Mouse (Mus musculus): ENCODE measurements around the gene Cdkal1. TPM values are rescaled to one million over a fixed set of nuclear protein-coding genes. Genes with fewer than 3 reads are reported as not detected.

Cdkal1 gene
- total RNA-seq, 2 experiments from 2014 or later = 27.0 to 48.2 TPM

DNA sequence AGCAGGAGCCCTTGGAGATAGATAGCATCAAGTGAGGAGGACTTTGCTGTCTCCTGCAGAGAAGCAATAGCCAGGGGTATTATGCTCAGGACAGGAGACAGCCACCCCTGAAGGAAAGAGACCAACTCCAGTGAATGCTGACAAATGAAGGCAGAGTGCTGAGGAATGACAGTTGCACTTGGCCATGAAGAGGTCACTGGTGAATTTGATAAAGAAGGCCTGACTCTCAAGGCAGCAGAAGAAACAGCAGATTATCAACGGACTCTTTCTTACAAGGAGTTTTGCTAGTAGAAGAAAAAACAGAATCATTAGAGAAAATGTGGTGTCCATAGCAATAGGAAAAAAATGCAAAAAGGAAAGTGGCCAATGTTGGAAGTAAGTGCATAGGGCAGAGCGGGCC is 37.2 kb downstream of the Cdkal1 start:
- ATAC-seq (replicated peaks; ENCODE audit: poor library complexity) = peak; percentile 70

DNA sequence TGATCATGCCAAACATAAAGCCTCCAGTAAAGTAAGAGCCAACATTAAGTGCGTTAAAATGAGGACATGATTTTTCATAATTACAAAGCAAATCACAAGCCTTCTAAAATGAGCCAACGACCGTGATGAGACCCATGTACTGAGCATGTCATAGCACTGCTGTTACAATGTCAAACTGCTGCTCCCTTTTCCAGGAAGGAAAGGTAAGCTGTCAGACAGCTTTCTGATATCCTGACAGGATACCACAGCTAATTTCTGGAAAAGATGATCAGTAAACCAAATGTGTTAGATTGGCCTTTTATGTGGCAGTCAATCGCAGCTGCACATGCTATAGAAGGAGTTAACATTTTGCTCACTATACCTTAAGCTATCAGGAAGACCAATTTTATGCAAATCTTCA is 44.7 kb downstream of the Cdkal1 start:
- no peak for ATAC-seq (replicated peaks; ENCODE audit: poor library complexity)

DNA sequence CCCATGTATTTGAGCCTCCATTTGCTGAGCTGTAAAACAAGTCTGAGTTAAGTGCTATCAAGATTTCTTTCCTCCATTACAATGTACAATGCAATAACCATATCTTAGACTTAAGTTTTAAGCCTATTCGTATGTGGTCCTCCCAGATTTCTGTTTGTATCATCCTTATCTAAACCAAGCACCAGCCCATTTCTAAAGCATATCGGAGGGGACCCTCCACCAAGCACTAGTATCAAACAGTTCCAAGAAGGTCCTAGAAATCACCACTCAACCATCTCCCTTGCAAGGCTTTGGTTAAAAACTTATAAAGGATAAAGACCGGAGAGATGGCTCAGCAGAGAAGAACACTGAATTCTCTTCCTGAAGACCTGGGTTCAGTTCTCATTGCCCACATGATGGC is 47.1 kb downstream of the Cdkal1 start:
- peak; percentile 48 for ATAC-seq (replicated peaks; ENCODE audit: poor library complexity)

DNA sequence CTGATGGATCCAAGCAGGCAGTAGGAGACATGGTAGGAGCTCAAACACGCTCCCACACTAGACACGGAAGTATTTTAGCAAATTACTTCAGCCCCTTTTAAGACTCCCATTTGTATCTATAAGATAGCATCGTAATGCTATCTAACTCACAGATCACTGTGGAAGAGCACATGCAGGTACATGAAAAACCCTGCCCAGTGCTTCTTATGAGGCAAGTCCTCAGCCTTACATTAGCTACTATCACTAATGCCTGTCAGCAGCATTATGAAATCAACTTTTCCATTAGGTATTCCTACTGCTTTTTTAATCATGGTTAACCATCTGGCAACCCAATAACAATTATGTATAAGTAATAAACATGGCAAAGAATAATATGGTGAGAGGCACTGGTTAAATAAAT is 47.5 kb downstream of the Cdkal1 start:
- no peak for ATAC-seq (replicated peaks; ENCODE audit: poor library complexity)

DNA sequence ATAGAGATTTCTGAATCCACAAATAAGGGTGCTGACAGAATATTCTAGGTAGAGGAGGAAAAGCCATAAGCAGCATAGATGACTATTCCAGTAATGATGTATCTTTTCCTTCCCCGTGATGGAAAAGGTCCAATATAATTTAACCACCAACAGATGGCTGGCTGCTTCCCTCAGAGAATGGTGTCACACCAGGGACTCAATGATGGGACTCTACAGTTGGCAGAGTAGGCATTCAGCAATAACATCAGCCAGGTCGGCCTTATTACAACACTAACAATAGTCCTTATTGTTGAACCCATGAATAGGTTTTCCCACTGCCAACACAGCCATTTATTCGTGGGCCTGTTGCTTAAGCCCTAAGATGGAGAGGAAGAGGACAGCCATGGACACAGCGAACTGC is 48.6 kb downstream of the Cdkal1 start:
- no peak for ATAC-seq (replicated peaks; ENCODE audit: poor library complexity)

DNA sequence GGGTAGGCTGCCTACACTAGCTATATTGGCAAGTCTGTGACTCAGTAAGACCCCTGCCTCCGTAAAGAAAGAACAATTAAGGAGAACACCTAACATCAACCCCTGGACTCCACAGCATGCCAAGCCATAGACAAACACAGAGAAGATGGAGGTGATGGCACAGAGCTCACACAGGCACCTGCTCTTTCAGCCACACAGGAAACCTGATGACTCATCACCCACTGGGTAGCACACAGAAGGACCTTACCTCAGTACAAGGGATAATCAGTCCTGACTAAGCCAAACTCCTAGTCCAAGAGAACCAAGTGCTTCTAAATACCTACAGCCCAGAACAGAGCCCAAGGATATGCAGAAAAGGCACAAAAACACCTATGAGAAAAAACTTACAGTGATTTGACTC is 50.2 kb downstream of the Cdkal1 start:
- no peak for ATAC-seq (replicated peaks; ENCODE audit: poor library complexity)

DNA sequence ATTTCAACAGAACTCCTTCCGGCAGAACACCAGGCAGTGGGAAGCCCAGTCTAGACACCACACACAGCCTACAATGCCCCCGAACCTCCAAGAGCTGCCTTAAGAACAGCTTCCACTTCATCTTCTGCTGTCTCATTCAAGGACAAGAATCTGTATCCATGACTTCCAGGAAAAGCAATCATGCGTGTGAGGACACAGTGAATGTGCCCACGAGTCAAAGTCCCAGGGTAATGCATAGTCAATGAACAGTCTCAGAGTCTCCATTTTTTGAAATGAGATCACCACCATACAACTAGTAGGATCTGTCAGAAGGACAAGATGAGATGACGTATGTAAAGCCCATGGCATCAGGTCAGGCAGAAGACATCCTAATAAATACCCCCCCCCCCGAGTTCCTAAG is 51.4 kb downstream of the Cdkal1 start:
- ATAC-seq (replicated peaks; ENCODE audit: poor library complexity) = no peak

DNA sequence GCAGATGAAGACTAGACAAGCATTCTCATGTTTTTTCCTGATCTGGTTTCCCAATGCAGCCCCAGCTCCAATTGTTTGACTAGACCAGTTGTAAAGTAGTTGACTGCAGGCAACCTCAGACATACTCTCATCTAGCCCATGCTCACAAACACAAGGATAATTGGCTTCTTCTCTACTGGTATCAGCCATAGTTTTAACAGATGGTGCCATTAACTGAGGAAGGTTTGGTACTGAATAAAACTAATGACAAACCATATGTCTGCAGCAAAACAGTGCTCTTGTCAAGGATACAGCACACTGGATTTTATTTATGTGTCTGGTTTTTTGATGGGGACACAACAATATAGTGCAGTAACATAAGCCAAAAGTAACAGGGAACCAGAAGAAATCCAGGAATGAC is 52.8 kb downstream of the Cdkal1 start:
- ATAC-seq (replicated peaks; ENCODE audit: poor library complexity) = no peak

DNA sequence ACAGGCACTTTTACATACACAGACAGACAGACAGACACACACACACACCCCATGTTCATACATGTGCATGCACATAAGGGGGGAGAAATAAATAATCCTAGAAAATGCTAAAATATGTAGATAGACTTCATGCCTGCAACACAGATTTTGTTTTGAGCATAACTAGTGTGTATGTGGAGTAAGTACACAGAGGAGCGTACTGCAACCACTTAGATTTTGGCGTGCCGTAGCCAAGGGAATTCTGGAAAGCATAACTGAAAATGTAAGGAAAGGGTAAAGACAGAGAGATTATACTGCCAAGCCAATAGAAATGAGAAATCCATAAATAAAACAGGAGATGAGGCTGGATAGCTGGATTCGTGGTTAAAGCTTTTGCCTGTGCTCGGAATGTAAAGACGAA is 55.4 kb downstream of the Cdkal1 start:
- ATAC-seq (replicated peaks; ENCODE audit: poor library complexity) = no peak

DNA sequence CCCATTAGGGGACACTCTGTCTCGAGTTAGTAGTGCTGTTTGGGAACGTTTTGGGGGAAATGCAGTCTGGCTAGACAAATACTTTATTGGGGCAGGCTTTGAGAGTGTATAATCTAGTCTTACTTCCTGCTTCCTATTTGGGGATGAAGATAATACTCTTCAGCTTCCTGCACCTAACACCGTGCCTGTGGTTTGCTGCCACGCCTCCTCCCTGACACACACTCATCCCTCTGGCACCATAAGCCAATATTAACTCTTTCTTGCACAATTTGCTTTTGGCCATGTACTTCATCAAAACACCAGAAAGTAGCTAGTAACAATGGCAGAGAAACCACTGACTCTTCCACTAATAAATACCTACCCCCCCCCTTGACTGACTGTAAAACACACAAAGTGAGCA is 63.4 kb downstream of the Cdkal1 start:
- ATAC-seq (replicated peaks; ENCODE audit: poor library complexity) = peak; percentile 88

DNA sequence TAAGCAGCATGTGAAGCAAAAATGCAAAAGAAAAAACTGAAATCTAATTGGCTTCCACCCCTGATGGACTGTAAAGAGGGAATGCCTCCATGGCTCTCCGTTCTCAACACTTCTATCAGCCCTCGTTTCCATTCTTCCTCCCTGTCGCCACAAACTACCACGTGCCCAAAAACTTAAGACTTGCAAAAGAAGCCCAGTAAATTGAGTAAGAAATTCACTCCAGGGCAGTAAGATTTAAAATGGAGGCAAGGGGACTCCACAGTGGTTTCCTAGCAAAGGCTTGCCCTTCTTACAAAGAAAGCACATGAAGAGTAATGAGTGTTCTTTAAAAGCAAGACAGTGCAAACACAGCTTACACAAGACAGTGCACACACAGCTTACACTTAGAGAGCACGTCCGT is 64.0 kb downstream of the Cdkal1 start:
- peak; percentile 59 for ATAC-seq (replicated peaks; ENCODE audit: poor library complexity)

DNA sequence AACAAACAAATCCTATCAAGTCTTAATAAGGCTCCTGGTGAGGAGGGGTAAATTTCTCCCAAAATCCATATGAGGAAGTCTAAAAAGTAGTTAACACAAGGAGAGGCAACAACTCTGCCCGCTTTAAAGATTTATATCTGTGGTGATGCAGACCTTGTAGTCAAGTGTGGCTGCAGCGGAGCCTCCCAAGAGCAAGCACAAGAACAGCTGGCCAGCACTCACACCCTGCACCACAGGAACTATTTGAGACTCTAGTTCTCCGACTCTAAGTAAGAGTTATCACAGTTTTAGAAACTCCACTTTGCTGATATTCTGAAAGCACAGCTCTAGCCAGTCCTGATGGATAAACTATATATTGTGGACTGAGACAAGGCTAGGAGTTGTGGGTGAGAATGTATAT is 68.5 kb downstream of the Cdkal1 start:
- ATAC-seq (replicated peaks; ENCODE audit: poor library complexity) = no peak; the same call in 1 of the 2 replicates

DNA sequence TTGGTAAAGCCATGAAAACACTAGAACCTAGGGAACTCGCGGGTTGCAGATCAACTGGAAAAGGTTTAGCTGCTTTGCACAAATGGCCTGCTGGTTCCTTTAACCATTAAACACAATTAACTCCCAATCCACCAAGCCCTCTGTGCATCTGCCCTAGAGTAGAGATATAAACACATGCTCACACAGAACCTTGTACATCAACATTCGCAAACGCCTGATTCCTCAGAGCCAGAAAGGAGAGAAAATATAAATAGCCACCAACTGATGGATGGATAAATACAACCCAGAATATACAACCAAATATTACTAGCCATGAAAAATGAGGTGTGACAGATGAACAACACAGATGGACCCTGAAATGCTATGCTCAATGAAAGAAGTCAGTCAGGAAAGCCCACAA is 70.6 kb downstream of the Cdkal1 start:
- no peak for ATAC-seq (replicated peaks; ENCODE audit: poor library complexity)

DNA sequence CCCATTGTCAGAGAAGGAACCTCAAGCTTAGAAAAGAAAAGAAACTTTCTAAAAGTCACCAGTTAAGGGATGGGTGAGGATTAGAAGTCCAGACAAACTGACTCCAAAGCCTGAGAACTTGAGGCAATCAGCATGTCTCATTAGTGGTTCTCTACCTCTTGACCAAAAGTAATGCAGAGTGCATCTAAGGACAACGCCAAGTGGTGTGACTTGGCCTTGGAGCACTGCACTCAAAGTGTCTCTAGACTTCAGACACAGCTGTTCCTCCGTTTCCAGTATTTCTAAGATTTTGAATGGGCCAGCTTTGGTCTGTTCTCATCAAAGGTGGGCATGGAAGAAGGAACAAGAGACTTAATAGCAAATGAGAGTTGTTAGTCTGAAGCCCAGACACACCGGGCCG is 74.1 kb downstream of the Cdkal1 start:
- no peak for ATAC-seq (replicated peaks; ENCODE audit: poor library complexity)

DNA sequence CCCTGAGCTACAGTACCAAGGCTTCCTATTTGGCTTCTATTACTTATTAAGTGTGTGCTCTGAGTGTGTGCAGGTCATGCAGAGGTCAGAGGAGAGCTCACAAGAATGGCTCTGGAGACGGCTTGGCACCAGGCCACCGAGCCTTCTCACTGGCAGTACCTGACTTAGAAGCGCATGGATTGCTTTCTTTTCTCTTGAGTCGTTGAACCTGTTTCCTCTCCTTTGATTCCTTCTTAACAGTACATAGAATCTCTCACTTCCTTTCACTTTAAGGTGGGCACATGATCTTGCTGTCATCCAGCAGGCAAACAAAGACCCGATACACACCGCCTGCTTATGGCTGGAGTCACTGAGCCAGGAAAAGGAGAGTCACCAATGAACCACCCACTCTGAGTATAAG is 74.8 kb downstream of the Cdkal1 start:
- ATAC-seq (replicated peaks; ENCODE audit: poor library complexity) = no peak

DNA sequence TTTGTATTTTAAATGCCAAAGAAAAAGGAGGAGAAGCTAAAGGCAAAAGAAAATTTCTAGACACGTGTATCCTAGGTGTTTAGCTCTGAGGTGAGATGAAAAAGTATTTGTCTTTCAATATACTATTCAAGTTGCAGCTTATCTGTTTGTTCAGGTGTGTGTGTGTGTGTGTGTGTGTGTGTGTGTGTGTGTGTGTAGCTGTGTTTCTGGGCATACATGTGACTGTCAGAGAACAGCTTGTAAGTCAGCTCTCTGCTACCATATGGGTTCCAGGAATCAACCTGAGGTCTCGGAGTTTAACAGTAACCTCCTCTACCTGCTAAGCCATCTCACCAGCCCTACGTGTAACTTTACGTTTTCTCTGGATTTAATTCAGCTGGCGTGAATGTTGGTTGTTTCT is 76.0 kb downstream of the Cdkal1 start:
- no peak for ATAC-seq (replicated peaks; ENCODE audit: poor library complexity)

DNA sequence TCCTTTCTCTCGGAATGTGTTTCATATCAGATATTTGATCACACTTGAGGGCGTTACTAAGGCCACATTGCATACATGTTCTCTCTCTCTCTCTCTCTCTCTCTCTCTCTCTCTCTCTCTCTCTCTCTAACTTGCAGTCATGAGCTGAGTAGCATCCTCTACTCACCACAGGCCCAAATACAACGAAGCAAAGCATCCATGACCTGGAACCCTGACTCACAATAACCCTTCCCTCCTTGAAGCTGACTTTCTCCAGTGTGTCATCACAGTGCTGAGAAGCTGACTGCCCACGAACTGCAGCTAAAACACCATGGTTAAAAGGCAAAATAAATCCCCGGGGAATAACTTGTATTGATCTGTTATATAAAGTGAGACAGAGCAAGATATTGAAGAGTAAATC is 76.4 kb downstream of the Cdkal1 start:
- no peak for ATAC-seq (replicated peaks; ENCODE audit: poor library complexity)

DNA sequence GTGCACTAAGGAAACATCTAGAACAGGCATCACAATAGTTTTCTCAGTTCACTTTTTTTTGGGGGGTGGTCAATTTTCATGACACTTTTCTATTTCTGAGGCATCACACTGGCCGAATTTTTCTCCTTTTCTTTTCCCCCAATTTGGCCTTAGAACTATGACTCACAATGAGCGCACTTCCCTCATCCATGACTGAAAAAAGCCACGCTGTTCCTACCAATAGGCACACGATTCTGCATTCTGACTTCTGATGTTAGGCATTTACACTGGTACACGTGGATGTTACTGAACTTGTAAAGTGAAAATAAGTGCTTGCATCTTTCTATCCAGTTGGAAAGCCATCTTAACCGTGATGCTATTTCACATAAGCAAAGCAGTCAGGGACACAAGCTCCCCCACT is 77.3 kb downstream of the Cdkal1 start:
- ATAC-seq (replicated peaks; ENCODE audit: poor library complexity) = no peak

DNA sequence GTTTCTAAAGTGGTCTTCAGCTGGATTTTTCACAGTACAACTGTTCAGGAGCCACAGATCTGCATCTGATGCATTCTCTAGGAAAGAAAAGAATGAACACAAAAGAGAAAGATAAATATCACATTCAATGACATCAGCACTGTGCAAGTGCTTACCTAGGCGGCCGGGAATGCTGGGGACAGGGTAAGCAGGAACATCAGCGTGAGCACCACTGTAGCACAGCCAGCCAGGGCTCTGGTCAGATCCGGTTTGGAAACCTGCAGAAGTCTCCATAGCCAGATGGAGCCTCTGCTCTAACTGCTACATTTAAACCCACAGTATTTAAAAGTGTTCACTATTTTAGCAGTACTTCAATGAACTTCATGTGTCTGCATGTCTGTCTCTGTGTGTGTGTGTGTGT is 78.2 kb downstream of the Cdkal1 start:
- no peak for ATAC-seq (replicated peaks; ENCODE audit: poor library complexity)

DNA sequence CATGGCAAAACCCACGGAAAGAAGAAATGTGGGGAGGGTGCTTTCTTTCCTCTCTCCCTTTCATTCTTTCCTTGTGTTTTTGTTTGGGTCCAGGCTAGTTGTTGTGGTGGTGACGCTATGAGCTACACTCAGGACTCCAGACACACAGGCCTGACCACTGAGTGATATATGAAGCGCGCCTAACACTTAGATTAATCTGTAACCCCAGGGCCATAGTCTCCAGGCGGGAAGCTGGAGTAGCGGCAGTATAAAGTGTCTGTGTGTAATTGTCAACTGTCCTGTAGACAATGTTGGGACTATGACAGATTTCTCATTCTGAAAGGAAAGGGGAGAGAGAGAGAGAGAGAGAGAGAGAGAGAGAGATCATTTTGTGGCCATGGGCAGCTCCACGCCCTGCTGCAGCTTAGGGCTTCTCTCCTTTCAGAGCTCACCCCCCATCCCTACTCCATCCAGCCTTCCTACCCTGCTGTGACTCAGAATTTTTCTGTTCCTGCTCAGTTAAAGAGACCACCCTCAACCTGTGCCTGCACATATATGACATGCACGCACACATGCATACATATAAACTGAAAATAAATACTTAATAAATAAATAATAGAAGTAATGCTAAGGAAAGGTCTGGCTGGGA is 79.8 kb downstream of the Cdkal1 start:
- ATAC-seq (replicated peaks; ENCODE audit: poor library complexity) = no peak

DNA sequence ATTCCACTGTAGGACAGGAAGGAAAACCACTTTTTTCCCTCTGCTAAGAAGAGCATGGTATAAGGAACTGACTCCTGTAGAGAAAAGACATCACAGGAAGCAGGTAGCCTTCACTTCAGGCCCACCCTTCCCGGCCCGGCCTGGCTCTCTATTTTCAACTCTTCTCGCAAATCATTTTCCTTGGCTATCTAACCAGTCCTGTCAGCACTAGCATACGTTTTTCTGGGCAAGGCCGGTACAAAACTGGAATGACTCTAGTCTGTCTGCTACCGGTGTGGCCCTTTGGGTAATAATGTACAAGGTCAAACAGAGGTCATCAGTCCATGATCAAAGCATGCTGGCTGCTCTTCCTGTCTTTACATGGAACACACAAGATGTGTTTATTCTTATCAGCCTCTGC is 81.9 kb downstream of the Cdkal1 start:
- 0 out of 2 replicates have a peak, but pooled peaks have one; percentile 14 for ATAC-seq (replicated peaks; ENCODE audit: poor library complexity)

DNA sequence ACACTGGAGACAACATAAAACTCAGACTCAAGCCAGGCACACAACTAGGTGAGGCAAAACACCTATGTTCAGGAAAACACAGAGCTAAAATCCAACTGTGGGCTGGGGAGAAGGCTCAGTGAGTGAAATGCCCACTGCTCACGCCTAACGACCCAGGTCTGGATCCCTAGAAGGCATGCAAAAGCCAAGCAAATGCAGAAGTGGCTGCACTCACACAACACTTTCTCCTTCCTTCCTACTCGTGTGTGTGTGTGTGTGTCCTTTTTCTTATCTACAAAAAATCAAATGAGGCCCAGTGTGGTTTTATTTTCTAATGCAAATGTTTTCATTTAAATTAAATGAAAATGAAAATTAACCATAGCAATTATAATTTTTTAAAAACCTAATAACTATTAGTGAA is 82.5 kb downstream of the Cdkal1 start:
- peak; percentile 54 for ATAC-seq (replicated peaks; ENCODE audit: poor library complexity)

DNA sequence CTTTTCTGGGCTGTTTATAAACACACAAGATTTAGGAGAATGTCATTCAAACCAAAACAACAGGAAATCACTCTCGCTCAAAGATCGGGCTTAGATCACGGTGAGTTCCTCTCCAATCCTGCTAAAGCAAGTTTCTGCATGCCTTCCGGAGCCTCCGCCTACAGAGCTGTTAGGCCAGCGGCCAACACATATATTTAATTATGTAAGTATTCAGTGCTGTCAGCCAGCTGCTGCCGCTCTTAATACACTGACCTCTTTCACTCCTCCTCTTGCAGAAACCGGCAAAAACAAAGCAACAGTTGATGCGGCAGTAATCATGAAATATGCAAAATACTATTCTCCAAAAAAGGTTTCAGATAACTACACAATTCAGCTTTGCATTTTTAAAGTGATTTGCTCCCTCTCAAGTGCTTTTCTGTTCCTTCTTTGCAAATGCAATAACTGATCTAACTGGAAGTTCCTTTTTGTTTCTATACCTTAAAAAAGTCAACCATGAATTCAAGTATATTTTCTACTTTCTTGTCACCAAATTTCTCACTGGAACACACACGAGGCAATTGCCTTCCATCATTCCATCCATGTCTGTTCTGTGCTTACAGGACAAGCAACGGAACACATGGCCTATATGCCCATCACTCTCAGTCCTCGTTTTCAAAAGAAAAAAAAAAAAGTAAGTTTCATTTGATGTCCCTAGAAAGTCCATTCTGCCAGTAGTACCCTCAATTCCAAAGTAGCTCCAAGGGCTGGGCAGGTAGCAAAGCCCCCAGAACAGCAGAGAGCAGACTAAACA is 85.6 kb downstream of the Cdkal1 start:
- peak; percentile 54 for ATAC-seq (replicated peaks; ENCODE audit: poor library complexity)

Measured in megakaryocyte progenitor cell, adult 5-6 weeks (primary cell).